Mouse (Mus musculus) limb, embryonic 14.5 days (tissue): Measurements from ENCODE around the gene Cd80. TPM values are rescaled to one million over a fixed set of nuclear protein-coding genes. Genes with fewer than 3 reads are reported as not detected.

ENCODE experiments used
- ATAC-seq: fragments of 200-750 bp; cut with Nextera tagmentation; 2 replicates; pipeline ENCODE4 v1.8.0; 2017; ENCODE audit warnings: low read depth, moderate number of reproducible peaks, moderate TSS enrichment; ENCODE audit not compliant: low FRiP score
- DNase-seq: peaks from one replicate; pipeline ENCODE4 v3.0.0-alpha.2; 2015; ENCODE audit warnings: low spot score
- H3K27ac ChIP-seq: fragments of 300-500 bp; sonication (generic); replicated peaks from 2 replicates; pipeline ENCODE4 v1.5.1; 2014; ENCODE audit warnings: low read depth, mild to moderate bottlenecking, low read length, moderate library complexity, mixed read lengths
- H3K27me3 ChIP-seq: fragments of 300-500 bp; sonication (generic); 2 replicates; pipeline ENCODE4 v1.6.1; 2014; ENCODE audit warnings: low read length, mixed read lengths; ENCODE audit not compliant: control insufficient read depth, insufficient read depth
- H3K36me3 ChIP-seq: fragments of 300-500 bp; sonication (generic); 2 replicates; pipeline ENCODE4 v1.6.1; 2014; ENCODE audit warnings: mild to moderate bottlenecking, low read length, moderate library complexity, mixed read lengths; ENCODE audit not compliant: control insufficient read depth, insufficient read depth
- H3K4me1 ChIP-seq: fragments of 300-500 bp; sonication (generic); 2 replicates; pipeline ENCODE4 v1.6.1; 2014; ENCODE audit warnings: antibody characterized with exemption, low read length, mixed read lengths; ENCODE audit not compliant: control insufficient read depth, insufficient read depth
- H3K4me2 ChIP-seq: fragments of 300-500 bp; sonication (generic); replicated peaks from 2 replicates; pipeline ENCODE4 v1.6.1; 2014; ENCODE audit warnings: low read depth, mild to moderate bottlenecking, low read length, moderate library complexity; ENCODE audit not compliant: severe bottlenecking
- H3K4me3 ChIP-seq: fragments of 300-500 bp; sonication (generic); replicated peaks from 2 replicates; pipeline ENCODE4 v1.5.1; 2014; ENCODE audit warnings: low read length
- H3K9ac ChIP-seq: fragments of 300-500 bp; sonication (generic); 2 replicates; pipeline ENCODE4 v1.6.1; 2014; ENCODE audit warnings: mild to moderate bottlenecking, low read depth, low read length, moderate library complexity; ENCODE audit not compliant: severe bottlenecking
- H3K9me3 ChIP-seq: fragments of 300-500 bp; sonication (generic); 2 replicates; pipeline ENCODE4 v1.6.1; 2016; ENCODE audit warnings: low read length; ENCODE audit not compliant: control insufficient read depth
- POLR2A ChIP-seq: fragments of 200-500 bp; IDR thresholded peaks from 2 replicates; pipeline ENCODE4 v1.8.0; 2012; ENCODE audit warnings: inconsistent platforms, mild to moderate bottlenecking, moderate library complexity, borderline replicate concordance; ENCODE audit not compliant: insufficient read depth, insufficient read length; ENCODE audit errors: extremely low read depth
- WGBS: fragments of 180-500 bp; shearing (Covaris S2); extraction: QIAGEN DNeasy Blood & Tissue Kit; methylation state at CpG from one replicate; pipeline ENCODE4 v1.1.7; 2014; 5-methylcytosine and 5-hydroxymethylcytosine counted together
- polyA plus RNA-seq, 2 experiments: library from polyadenylated mRNA; depleted of rRNA in 1 of 2; stranded (reverse) in 1 of 2; unstranded in 1 of 2; fragments of >200 nt; fragmentation: Nextera tagmentation in 1 of 2; extraction: Ambion mirVana in 1 of 2; gene quantifications; 2 replicates each; pipeline versions ENCODE4 v1.2.1 to v1.2.3; 2012 to 2014

Cd80 gene
- polyA plus RNA-seq, 2 experiments, result 0.33 to 0.45 TPM

GRCm38 (mm10) chr16:38453952-38454351 lies 1.4 kb upstream of the Cd80 start:
- no peak overlapping the region for H3K9ac ChIP-seq
- no peaks in the 10 kb centered on the region for H3K27me3 ChIP-seq
- DNase-seq, result no peak
- no peak overlapping the region for H3K4me2 ChIP-seq
- 89% methylated on average over 4 of the region's 4 CpGs for WGBS
- peaks cover 14% of the 10 kb centered on the region for H3K36me3 ChIP-seq
- TF ChIP-seq POLR2A, result no peak
- no peak overlapping the region for H3K27ac ChIP-seq
- no peak overlapping the region for H3K4me3 ChIP-seq
- H3K9me3 ChIP-seq, result no peaks in the 10 kb centered on the region
- ATAC-seq, result no peak
- H3K4me1 ChIP-seq, result peaks cover 6% of the 10 kb centered on the region; the same call in 1 of the 2 replicates

GRCm38 (mm10) chr16:38454533-38455254 lies 667 bp upstream of the Cd80 start:
- no peak for TF ChIP-seq POLR2A
- 72% methylated on average over 11 of the region's 11 CpGs for WGBS
- no peak for DNase-seq

GRCm38 (mm10) chr16:38456812-38457567 lies 1.6 kb downstream of the Cd80 start:
- ATAC-seq, result no peak
- no peak overlapping the region for H3K4me2 ChIP-seq
- no peaks in the 10 kb centered on the region for H3K9me3 ChIP-seq
- WGBS, result 48% methylated on average over 11 of the region's 11 CpGs
- no peaks in the 10 kb centered on the region for H3K4me1 ChIP-seq
- DNase-seq, result no peak
- no peak overlapping the region for H3K4me3 ChIP-seq
- no peaks in the 10 kb centered on the region for H3K27me3 ChIP-seq
- no peak overlapping the region for H3K27ac ChIP-seq
- H3K9ac ChIP-seq, result no peak overlapping the region
- TF ChIP-seq POLR2A, result no peak
- H3K36me3 ChIP-seq, result no peaks in the 10 kb centered on the region

More at GRCm38 (mm10) chr16:38454533-38455254, 667 bp upstream of the Cd80 start:
- H3K4me1 ChIP-seq, result peaks cover 6% of the 10 kb centered on the region; the same call in 1 of the 2 replicates
- no peak overlapping the region for H3K9ac ChIP-seq
- H3K4me2 ChIP-seq, result no peak overlapping the region
- no peak overlapping the region for H3K4me3 ChIP-seq
- no peaks in the 10 kb centered on the region for H3K9me3 ChIP-seq
- H3K36me3 ChIP-seq, result peaks cover 7% of the 10 kb centered on the region
- no peak for ATAC-seq
- no peaks in the 10 kb centered on the region for H3K27me3 ChIP-seq
- no peak overlapping the region for H3K27ac ChIP-seq

GRCm38 (mm10) chr16:38458600-38459280 lies 3.4 kb downstream of the Cd80 start:
- Histone ChIP-seq H3K9ac (no peak overlapping the region), H3K4me3 (no peak overlapping the region), H3K27ac (no peak overlapping the region), H3K4me1 (no peaks in the 10 kb centered on the region), H3K27me3 (no peaks in the 10 kb centered on the region), H3K4me2 (no peak overlapping the region), H3K36me3 (no peaks in the 10 kb centered on the region), H3K9me3 (no peaks in the 10 kb centered on the region)
- TF ChIP-seq POLR2A, result no peak
- DNase-seq (no peak), ATAC-seq (no peak)
- WGBS, result 58% methylated on average over 6 of the region's 6 CpGs

GRCm38 (mm10) chr16:38459990-38460389 lies 4.6 kb downstream of the Cd80 start:
- DNase-seq (no peak), ATAC-seq (no peak)
- Histone ChIP-seq H3K27ac (no peak overlapping the region), H3K4me3 (no peak overlapping the region), H3K36me3 (no peaks in the 10 kb centered on the region), H3K9me3 (no peaks in the 10 kb centered on the region), H3K27me3 (no peaks in the 10 kb centered on the region), H3K4me2 (no peak overlapping the region), H3K4me1 (no peaks in the 10 kb centered on the region), H3K9ac (no peak overlapping the region)
- WGBS, result 94% methylated on average over 4 of the region's 4 CpGs
- TF ChIP-seq POLR2A, result no peak
